Mouse (Mus musculus) megakaryocyte, embryonic 14.5 days (primary cell): ENCODE data around the gene Ptger1. TPM values are rescaled to one million over a fixed set of nuclear protein-coding genes. Genes with fewer than 3 reads are reported as not detected.
A peak's percentile ranks its signal among the peaks of the same experiment; 100 is the strongest.

Source experiments
- H3K27me3 ChIP-seq: replicated peaks from 2 replicates; pipeline ENCODE3; 2012; ENCODE audit warnings: inconsistent platforms
- H3K36me3 ChIP-seq: replicated peaks from 2 replicates; pipeline ENCODE3; 2012; ENCODE audit warnings: low read length, inconsistent platforms, mixed read lengths
- H3K4me1 ChIP-seq: 2 replicates; pipeline ENCODE4 v1.6.1; 2012; ENCODE audit warnings: inconsistent platforms
- H3K4me3 ChIP-seq: replicated peaks from 2 replicates; pipeline ENCODE3; 2012; ENCODE audit warnings: moderate library complexity, mild to moderate bottlenecking, inconsistent platforms
- H3K9me3 ChIP-seq: 2 replicates; pipeline ENCODE4 v1.6.1; 2012; ENCODE audit warnings: inconsistent platforms
- FLI1 ChIP-seq: IDR thresholded peaks from 2 replicates; pipeline ENCODE4 v1.6.1; 2012; ENCODE audit warnings: low read length, inconsistent platforms, mixed read lengths
- GATA1 ChIP-seq: IDR thresholded peaks from 3 replicates; pipeline ENCODE4 v1.6.1; 2012; ENCODE audit warnings: mixed read lengths, low read length, inconsistent platforms, borderline replicate concordance
- polyA plus RNA-seq: library from polyadenylated mRNA; stranded (reverse); fragments of >175 nt; gene quantifications from 2 replicates; pipeline ENCODE4 v1.2.3, GENCODE M21; 2012; ENCODE audit warnings: low replicate concordance; ENCODE audit not compliant: insufficient read depth

Ptger1 gene
- 0.45 and 0.73 TPM in 2 replicates for polyA plus RNA-seq

DNA sequence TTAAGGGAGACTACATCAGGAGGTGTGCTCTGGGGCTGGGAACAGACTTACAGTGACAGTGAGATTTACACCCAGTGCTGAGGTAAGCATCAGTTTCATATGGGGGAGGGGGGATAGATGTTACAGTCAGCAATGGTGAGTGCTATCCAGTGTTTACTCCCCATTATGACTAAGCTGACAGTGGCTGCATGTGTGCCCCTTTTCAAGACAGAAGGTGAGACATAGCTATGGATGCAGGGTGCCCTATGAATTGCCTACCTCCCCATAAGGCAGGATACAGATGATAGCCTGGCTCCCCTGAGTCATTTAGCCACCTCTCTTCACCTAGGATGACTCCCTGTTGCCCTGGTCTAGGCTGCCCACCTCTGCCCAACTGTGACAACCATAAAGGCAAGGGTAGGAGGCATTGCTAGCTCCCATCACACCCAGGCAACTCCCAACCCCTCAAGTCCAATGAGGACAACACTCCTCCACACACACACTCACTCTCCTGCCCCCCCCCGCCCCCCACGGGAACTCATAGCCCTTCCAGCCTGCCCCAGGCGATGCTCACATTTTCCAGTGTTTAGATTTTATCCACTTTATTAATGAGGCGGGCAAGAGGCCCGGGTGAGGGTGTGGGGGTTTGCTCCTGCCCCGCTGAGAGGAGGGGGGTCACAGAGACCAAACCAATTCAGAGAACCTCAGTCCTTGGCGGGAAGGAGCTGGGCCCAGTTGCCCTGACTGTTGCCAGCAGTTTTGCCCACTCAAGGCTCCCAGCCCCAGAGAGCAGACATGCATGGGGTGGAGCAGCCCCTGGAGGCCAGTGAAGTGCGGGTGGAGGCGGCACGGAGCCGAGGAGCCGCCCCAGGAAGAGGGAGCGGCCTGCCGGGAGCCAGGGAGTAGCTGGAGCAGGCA is at the start of gene Ptger1:
TSS of gene Ptger1 (plus strand) at position 710 of the 897 bp plus-strand sequence.
- H3K36me3 ChIP-seq: peaks cover 99% of the 10 kb centered on the region

DNA sequence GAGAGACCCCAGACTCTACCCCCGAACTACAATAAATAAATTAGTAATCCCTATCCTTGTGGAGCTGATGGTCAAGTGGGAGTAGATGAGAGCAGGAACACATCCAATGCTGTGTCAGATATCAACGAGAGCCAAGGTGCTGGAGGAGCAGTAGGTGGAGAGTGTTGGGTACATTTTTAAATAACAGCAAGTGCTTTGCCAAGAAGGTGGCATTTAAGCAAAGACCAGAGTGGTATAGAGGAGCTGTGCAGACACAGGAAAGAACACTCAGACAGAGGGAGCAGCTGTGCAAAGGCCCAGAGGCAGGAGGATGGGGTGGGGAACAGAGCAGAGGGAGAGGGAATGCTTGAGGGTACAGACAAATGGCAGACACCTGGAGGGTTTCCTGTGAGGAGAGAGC is 49.4 kb upstream of the Ptger1 start:
- TF ChIP-seq GATA1 (no peak), FLI1 (no peak)

More for the DNA sequence above, at the start of gene Ptger1:
- no peak for TF ChIP-seq FLI1
- no peak for TF ChIP-seq GATA1
- Histone ChIP-seq H3K4me1 (peaks cover 53% of the 10 kb centered on the region), H3K27me3 (no peaks in the 10 kb centered on the region), H3K4me3 (no peak within 1 kb of the TSS), H3K9me3 (0 out of 2 replicates have a peak, but pooled peaks cover 7% of the 10 kb centered on the region)

DNA sequence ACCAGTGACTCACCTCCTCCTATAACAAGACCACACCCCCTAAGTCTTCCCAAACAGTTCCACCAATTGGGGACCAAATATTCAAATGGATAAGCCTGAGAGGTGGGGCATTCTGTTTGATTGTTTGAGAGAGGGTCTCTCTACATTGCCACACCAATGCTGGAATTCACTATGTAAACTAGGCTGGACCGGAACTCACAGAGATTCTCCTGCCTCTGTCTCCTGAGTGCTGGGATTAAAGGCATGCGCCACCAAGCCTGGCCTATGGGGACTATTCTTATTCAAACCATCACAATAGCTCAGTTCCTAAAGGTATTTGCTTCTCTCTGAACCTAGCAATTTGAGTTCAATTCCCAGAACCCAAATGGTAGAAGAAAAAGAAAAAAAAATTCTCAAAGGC is 47.9 kb upstream of the Ptger1 start:
- H3K4me3 ChIP-seq: no peak overlapping the region
- H3K4me1 ChIP-seq: peaks cover 11% of the 10 kb centered on the region
- TF ChIP-seq FLI1 (no peak), GATA1 (no peak)
- H3K27me3 ChIP-seq: peaks cover 10% of the 10 kb centered on the region
- H3K36me3 ChIP-seq: peaks cover 9% of the 10 kb centered on the region
- H3K9me3 ChIP-seq: no peaks in the 10 kb centered on the region

More for the DNA sequence above, 49.4 kb upstream of the Ptger1 start:
- Histone ChIP-seq H3K4me1 (peaks cover 6% of the 10 kb centered on the region), H3K9me3 (no peaks in the 10 kb centered on the region), H3K27me3 (peaks cover 9% of the 10 kb centered on the region), H3K4me3 (no peak overlapping the region), H3K36me3 (peaks cover 23% of the 10 kb centered on the region)

DNA sequence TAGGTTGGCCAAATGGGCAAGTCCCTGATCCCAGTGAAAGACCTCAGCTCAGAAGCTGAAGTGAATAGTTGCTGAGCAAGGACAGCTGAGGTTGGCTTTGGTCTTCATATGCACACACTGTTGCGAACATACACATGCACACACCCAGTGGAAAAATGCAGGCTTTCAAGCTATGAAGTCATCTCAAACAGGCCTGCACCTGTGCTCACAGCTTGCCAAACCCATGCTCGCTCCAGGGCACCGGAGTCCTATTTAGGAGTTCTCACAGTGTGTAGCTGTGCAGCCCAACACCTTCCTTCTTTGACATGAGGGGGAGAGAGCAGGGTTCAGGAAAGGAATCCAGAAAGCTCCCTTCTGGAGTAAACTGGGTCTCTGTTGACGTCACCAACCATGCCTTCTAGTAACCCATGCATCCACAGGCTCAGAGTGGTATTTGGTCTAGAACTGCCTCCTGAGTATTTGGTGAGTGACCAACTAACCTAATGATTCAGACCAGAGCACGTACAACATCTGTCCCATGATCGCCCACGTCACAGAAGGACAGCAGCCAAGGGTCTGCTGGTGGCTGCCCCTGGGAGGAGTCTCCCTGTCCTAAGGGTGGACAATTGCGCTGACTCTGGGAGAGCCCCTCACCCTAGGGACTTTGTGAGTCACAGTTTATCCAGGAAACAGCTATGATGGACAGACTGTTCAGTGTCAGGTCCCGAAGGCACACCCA is 46.8 kb upstream of the Ptger1 start:
- peaks cover 13% of the 10 kb centered on the region for H3K27me3 ChIP-seq
- H3K9me3 ChIP-seq: no peaks in the 10 kb centered on the region
- H3K4me3 ChIP-seq: no peak overlapping the region
- no peak for TF ChIP-seq GATA1
- TF ChIP-seq FLI1: no peak
- H3K4me1 ChIP-seq: peaks cover 15% of the 10 kb centered on the region
- H3K36me3 ChIP-seq: no peaks in the 10 kb centered on the region

DNA sequence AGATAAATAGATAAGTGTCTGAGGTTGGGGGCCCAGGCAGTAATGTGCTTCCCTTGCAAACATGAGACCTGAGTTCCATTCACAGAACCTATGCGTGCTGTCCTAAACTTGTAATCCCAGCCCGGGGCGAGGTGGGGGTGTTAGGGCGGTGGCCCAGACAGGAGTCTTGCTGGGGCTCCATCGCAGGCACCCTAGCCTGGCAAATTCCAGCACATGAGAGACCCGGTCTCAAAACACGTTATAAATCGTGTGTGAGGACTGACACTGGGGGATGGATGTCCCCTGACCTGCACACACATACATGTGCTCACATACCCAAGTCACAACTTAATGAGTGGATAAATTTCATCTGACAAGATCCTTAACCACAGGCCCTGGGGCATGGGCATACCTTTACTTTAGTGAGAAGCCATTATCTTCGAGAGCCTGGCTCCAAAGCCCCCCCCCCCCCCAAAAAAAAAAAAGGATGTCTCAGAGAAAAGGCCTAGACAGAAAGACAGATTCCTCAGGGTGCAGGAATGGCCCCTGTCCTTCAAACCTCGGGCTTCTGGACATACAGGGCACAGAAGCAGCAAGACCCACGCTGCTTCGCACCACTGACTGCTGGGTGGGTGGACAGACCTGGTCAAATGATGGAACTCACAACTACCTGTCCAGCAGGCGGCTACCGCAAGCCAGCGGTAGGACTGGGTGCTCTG is 44.6 kb upstream of the Ptger1 start:
- peaks cover 13% of the 10 kb centered on the region for H3K27me3 ChIP-seq
- TF ChIP-seq GATA1 (no peak), FLI1 (no peak)
- H3K36me3 ChIP-seq: no peaks in the 10 kb centered on the region
- H3K4me1 ChIP-seq: peaks cover 24% of the 10 kb centered on the region
- H3K9me3 ChIP-seq: no peaks in the 10 kb centered on the region
- H3K4me3 ChIP-seq: peak overlapping the region; percentile 90

DNA sequence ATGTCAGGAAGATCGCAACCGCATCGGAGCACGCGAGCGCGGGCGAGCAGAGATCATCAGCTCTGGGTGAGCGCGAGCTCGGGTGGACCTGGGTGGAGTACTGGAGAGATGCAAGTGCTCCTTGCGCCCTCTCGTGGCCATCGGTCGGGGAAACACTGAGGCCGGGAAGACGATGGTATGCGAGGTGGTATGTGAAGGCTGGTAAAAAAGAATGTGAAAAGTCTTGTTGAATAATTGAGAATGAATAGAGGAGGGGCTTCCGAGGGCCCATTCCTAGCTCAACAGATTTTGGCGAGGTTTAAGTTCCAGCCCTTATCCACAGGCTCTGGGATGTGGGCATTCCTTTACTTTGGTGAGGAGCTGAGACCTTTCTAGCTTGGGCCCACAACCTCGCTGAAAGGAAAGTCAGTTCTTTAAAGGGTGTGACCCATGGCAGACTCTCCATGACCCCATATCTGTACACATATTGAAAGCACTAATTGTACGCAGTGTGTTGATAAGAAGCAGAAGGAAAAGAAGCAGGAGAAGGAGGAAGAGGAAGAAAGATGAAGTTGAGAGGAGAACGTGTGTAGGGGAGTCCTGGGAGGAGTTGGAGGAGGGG is 44.0 kb upstream of the Ptger1 start:
- Histone ChIP-seq H3K27me3 (peaks cover 15% of the 10 kb centered on the region), H3K36me3 (no peaks in the 10 kb centered on the region), H3K9me3 (no peaks in the 10 kb centered on the region), H3K4me1 (peaks cover 24% of the 10 kb centered on the region), H3K4me3 (peak overlapping the region; percentile 90)
- TF ChIP-seq FLI1 (no peak), GATA1 (no peak)

DNA sequence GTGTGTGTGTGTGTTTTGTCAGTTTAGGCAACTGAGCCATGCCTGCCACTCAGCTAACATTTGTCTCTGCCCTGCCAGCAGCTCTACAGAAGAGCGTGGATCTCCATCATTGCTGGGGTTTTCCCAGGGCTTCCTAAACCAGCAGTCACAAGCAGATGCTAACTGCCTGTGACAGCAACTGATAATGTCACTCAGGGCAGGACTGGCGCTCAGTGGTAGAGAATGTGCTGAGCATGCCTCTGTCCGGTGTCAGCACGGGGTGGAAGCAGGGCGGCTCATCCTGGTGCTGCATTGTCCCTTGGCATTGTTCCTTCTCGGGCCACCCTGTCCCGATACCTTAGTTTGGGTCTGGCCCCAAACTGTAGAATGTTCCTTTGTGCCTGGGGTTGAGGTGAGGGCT is 42.9 kb upstream of the Ptger1 start:
- no peaks in the 10 kb centered on the region for H3K9me3 ChIP-seq
- H3K4me1 ChIP-seq: peaks cover 24% of the 10 kb centered on the region
- TF ChIP-seq GATA1: no peak
- TF ChIP-seq FLI1: no peak
- no peaks in the 10 kb centered on the region for H3K36me3 ChIP-seq
- H3K4me3 ChIP-seq: no peak overlapping the region
- H3K27me3 ChIP-seq: peaks cover 15% of the 10 kb centered on the region

DNA sequence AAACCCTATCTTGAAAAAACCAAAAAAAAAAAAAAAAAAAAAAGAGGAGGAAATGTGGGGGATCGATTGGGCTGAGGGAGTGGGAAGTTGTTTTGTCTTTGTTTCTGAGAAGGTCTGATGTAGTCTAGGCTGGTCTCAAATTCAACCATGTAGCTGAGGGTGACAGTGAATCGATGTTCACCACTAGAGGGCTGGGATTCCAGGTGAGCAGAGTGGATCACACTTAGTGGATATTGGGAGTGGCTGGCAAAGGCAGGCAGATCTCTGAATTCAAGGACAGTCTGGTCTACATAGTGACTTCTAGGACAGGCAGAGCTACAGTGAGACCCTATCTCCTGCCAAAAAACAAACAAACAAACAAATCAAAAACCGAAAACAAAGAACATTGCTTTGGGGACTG is 41.7 kb upstream of the Ptger1 start:
- Histone ChIP-seq H3K36me3 (no peaks in the 10 kb centered on the region), H3K27me3 (peaks cover 12% of the 10 kb centered on the region), H3K4me1 (peaks cover 24% of the 10 kb centered on the region), H3K4me3 (no peak overlapping the region), H3K9me3 (no peaks in the 10 kb centered on the region)
- TF ChIP-seq GATA1 (no peak), FLI1 (no peak)

DNA sequence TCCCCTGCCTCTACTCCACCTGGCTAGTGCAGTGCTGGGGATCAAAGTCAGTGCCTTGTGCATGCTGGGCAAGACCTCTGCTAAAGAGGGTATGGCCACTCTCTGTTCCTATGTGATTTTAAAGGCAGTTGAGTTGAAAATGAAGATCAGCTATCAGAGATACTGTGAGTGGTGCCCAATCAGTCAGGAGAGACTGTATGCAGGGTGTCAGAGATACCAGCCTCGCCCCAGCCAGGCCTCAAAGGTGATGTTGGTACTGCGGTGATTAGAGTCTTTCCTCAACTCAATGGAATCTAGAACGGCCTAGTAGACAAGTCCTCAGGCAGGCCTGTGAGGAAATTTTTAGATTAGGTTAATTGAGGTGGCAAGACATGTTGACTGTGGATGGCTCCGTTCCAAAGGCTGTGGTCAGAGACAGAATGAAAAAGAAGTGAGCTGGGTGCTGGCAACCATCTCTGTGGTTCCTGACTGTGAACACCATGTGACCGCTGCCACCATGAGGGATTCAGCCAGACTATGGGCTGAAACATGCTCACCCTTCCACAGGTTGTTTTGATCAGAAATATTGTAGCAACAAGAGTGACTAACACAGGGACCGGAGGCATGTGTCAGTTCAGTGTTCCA is 40.7 kb upstream of the Ptger1 start:
- Histone ChIP-seq H3K4me3 (no peak overlapping the region), H3K9me3 (no peaks in the 10 kb centered on the region), H3K27me3 (peaks cover 6% of the 10 kb centered on the region), H3K36me3 (no peaks in the 10 kb centered on the region), H3K4me1 (peaks cover 24% of the 10 kb centered on the region)
- TF ChIP-seq GATA1: no peak
- TF ChIP-seq FLI1: no peak
